Mouse (Mus musculus): ENCODE data around the gene Atp6v1f. TPM values are rescaled to one million over a fixed set of nuclear protein-coding genes. Genes with fewer than 3 reads are reported as not detected.

Gene Atp6v1f
- total RNA-seq, 1 experiment, result 182 TPM

GRCm38 (mm10) chr6:29500810-29501209, 33.3 kb downstream of the Atp6v1f start:
- TF ChIP-seq HCFC1 (IDR thresholded peaks at IDR 0.05; ENCODE audit: borderline replicate concordance, insufficient read depth, low read length) (no peak), ZC3H11A (IDR thresholded peaks at IDR 0.05; ENCODE audit: borderline replicate concordance, low read depth, low read length) (no peak), MAFK (IDR thresholded peaks at IDR 0.05; ENCODE audit: insufficient read depth, low read depth, low read length) (no peak), CHD2 (IDR thresholded peaks at IDR 0.05; ENCODE audit: low read depth, low read length) (no peak), ZNF384 (IDR thresholded peaks at IDR 0.05; ENCODE audit: low read depth, low read length) (no peak)
- Histone ChIP-seq H3K4me1 (ENCODE audit: control insufficient read depth in 2 of 2, insufficient read depth in 2 of 2, low read length in 2 of 2, poor library complexity in 1 of 2) (no peaks in the 10 kb centered on the region; a peak in 1 of 4 replicates), H3K9ac (ENCODE audit: insufficient read depth, low read depth, low read length, poor library complexity, severe bottlenecking) (no peak overlapping the region), H3K9me3 (ENCODE audit: control insufficient read depth, insufficient read depth, low read depth, low read length) (no peaks in the 10 kb centered on the region), H3K4me3 (ENCODE audit: insufficient read depth in 1 of 2, low read depth in 1 of 2, low read length in 2 of 2, poor library complexity in 1 of 2, severe bottlenecking in 1 of 2) (no peak overlapping the region), H3K27ac (ENCODE audit: insufficient read depth, low read depth, low read length, poor library complexity, severe bottlenecking) (no peak overlapping the region), H3K36me3 (ENCODE audit: control insufficient read depth, insufficient read depth, low read length, poor library complexity, severe bottlenecking) (no peaks in the 10 kb centered on the region)
- DNase-seq (ENCODE audit: low read depth, low spot score), result no peak
- in situ Hi-C loops (cut with MboI; ENCODE audit: low sequenced_read_pairs in 2 of 2, unreplicated experiment in 2 of 2), result no loop called here

DNA sequence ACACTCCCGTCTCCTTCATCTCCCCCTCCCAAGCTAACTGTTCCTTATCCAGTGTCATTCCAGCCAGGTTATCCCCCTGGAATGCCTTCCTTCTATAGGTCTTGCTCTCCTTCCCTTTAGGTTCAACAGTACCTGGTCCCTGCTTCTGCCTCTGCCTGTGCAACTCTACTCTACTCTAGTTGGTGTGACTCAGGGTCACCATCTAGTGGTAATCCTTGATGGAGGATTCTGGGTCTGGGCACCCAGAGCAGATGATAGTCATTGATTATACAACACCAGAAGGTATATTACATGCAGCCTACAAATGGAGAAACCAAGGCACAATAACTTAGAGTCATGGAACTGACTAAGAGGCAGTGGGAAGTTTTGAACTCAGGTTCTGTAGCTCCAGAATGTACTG, 34.1 kb downstream of the Atp6v1f start:
- Histone ChIP-seq H3K4me1 (ENCODE audit: control insufficient read depth in 2 of 2, insufficient read depth in 2 of 2, low read length in 2 of 2, poor library complexity in 1 of 2) (no peaks in the 10 kb centered on the region; a peak in 1 of 4 replicates), H3K4me3 (ENCODE audit: insufficient read depth in 1 of 2, low read depth in 1 of 2, low read length in 2 of 2, poor library complexity in 1 of 2, severe bottlenecking in 1 of 2) (no peak overlapping the region), H3K36me3 (ENCODE audit: control insufficient read depth, insufficient read depth, low read length, poor library complexity, severe bottlenecking) (no peaks in the 10 kb centered on the region), H3K9ac (ENCODE audit: insufficient read depth, low read depth, low read length, poor library complexity, severe bottlenecking) (no peak overlapping the region), H3K27ac (ENCODE audit: insufficient read depth, low read depth, low read length, poor library complexity, severe bottlenecking) (no peak overlapping the region), H3K9me3 (ENCODE audit: control insufficient read depth, insufficient read depth, low read depth, low read length) (no peaks in the 10 kb centered on the region)
- no peak for TF ChIP-seq MAFK (IDR thresholded peaks at IDR 0.05; ENCODE audit: insufficient read depth, low read depth, low read length)
- no peak for TF ChIP-seq ZC3H11A (IDR thresholded peaks at IDR 0.05; ENCODE audit: borderline replicate concordance, low read depth, low read length)
- no peak for TF ChIP-seq ZNF384 (IDR thresholded peaks at IDR 0.05; ENCODE audit: low read depth, low read length)
- TF ChIP-seq HCFC1 (IDR thresholded peaks at IDR 0.05; ENCODE audit: borderline replicate concordance, insufficient read depth, low read length), result no peak
- TF ChIP-seq CHD2 (IDR thresholded peaks at IDR 0.05; ENCODE audit: low read depth, low read length), result no peak
- DNase-seq (ENCODE audit: low read depth, low spot score), result no peak
- in situ Hi-C loops (cut with MboI; ENCODE audit: low sequenced_read_pairs in 2 of 2, unreplicated experiment in 2 of 2), result no loop called here

- H3K4me3 ChIP-seq (ENCODE audit: insufficient read depth in 1 of 2, low read depth in 1 of 2, low read length in 2 of 2, poor library complexity in 1 of 2, severe bottlenecking in 1 of 2), result no peak overlapping the region
- in situ Hi-C loops (cut with MboI; ENCODE audit: low sequenced_read_pairs in 2 of 2, unreplicated experiment in 2 of 2), result no loop called here
- H3K9ac ChIP-seq (ENCODE audit: insufficient read depth, low read depth, low read length, poor library complexity, severe bottlenecking), result no peak overlapping the region
- peaks cover 2 to 6% of the 10 kb centered on the region in 2 experiments; a peak in 2 of 4 replicates for H3K4me1 ChIP-seq (ENCODE audit: control insufficient read depth in 2 of 2, insufficient read depth in 2 of 2, low read length in 2 of 2, poor library complexity in 1 of 2)
- DNase-seq (ENCODE audit: low read depth, low spot score), result no peak
- no peaks in the 10 kb centered on the region for H3K9me3 ChIP-seq (ENCODE audit: control insufficient read depth, insufficient read depth, low read depth, low read length)
- no peak overlapping the region for H3K27ac ChIP-seq (ENCODE audit: insufficient read depth, low read depth, low read length, poor library complexity, severe bottlenecking)
- H3K36me3 ChIP-seq (ENCODE audit: control insufficient read depth, insufficient read depth, low read length, poor library complexity, severe bottlenecking), result no peaks in the 10 kb centered on the region
- TF ChIP-seq HCFC1 (IDR thresholded peaks at IDR 0.05; ENCODE audit: borderline replicate concordance, insufficient read depth, low read length) (no peak), MAFK (IDR thresholded peaks at IDR 0.05; ENCODE audit: insufficient read depth, low read depth, low read length) (no peak), CHD2 (IDR thresholded peaks at IDR 0.05; ENCODE audit: low read depth, low read length) (no peak), ZC3H11A (IDR thresholded peaks at IDR 0.05; ENCODE audit: borderline replicate concordance, low read depth, low read length) (no peak), ZNF384 (IDR thresholded peaks at IDR 0.05; ENCODE audit: low read depth, low read length) (no peak)
These were observed 38.0 kb downstream of the Atp6v1f start for GRCm38 (mm10) chr6:29505493-29505892.

DNA sequence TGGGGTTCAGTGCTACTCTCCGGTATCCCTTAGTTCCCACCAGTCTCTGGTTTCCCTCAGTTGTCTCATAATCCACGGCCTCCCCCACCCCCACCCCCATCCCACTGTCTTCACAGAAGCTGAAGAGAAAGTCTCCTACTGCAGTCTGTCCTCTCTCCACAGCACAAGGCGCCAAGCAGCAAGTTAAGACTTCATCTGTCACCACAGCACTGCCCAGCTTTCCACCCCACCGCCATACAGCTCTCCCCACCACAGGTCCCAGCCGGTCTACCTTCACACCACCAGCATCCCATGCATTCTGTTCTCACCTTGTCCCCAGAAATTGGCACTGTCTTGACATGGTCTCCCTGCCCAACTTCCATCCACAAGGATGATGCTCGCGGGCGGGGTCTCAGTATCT, 39.3 kb downstream of the Atp6v1f start:
- no peak for DNase-seq (ENCODE audit: low read depth, low spot score)
- no peaks in the 10 kb centered on the region for H3K36me3 ChIP-seq (ENCODE audit: control insufficient read depth, insufficient read depth, low read length, poor library complexity, severe bottlenecking)
- no peaks in the 10 kb centered on the region for H3K9me3 ChIP-seq (ENCODE audit: control insufficient read depth, insufficient read depth, low read depth, low read length)
- TF ChIP-seq ZC3H11A (IDR thresholded peaks at IDR 0.05; ENCODE audit: borderline replicate concordance, low read depth, low read length) (no peak), CHD2 (IDR thresholded peaks at IDR 0.05; ENCODE audit: low read depth, low read length) (no peak), ZNF384 (IDR thresholded peaks at IDR 0.05; ENCODE audit: low read depth, low read length) (no peak)
- in situ Hi-C loops (cut with MboI; ENCODE audit: low sequenced_read_pairs in 2 of 2, unreplicated experiment in 2 of 2), result no loop called here
- no peak overlapping the region for H3K27ac ChIP-seq (ENCODE audit: insufficient read depth, low read depth, low read length, poor library complexity, severe bottlenecking)
- H3K4me3 ChIP-seq (ENCODE audit: insufficient read depth in 1 of 2, low read depth in 1 of 2, low read length in 2 of 2, poor library complexity in 1 of 2, severe bottlenecking in 1 of 2), result peak overlapping the region in 1 of 2 experiments; percentile 79; a peak in 2 of 4 replicates
- H3K4me1 ChIP-seq (ENCODE audit: control insufficient read depth in 2 of 2, insufficient read depth in 2 of 2, low read length in 2 of 2, poor library complexity in 1 of 2), result peaks cover 2 to 6% of the 10 kb centered on the region in 2 experiments; a peak in 2 of 4 replicates
- no peak overlapping the region for H3K9ac ChIP-seq (ENCODE audit: insufficient read depth, low read depth, low read length, poor library complexity, severe bottlenecking)
